Mouse (Mus musculus): Measurements from ENCODE around the gene Dclk1.
"Not testable (repeated sequence)": the region's sequence is repeated elsewhere in the genome, so short reads cannot be mapped to it uniquely, and the experiment has no call there.

Dclk1 gene

GRCm38 (mm10) chr3:55241730-55242421, at the start of gene Dclk1:
Gene Dclk1, plus strand, starts transcription at chr3:55242364.
- DNase-seq = no peak

- DNase-seq = no peak
Observed at GRCm38 (mm10) chr3:55193351-55193750, 48.8 kb upstream of the Dclk1 start.

GRCm38 (mm10) chr3:55194792-55195191, 47.4 kb upstream of the Dclk1 start:
- DNase-seq = no peak

GRCm38 (mm10) chr3:55195581-55196327, 46.4 kb upstream of the Dclk1 start:
- no peak for DNase-seq

GRCm38 (mm10) chr3:55196328-55196710, 45.8 kb upstream of the Dclk1 start:
- DNase-seq = no peak

- not testable (repeated sequence) for DNase-seq
Observed at GRCm38 (mm10) chr3:55203621-55204020, 38.5 kb upstream of the Dclk1 start.

- no peak for DNase-seq
Observed at GRCm38 (mm10) chr3:55206413-55206812, 35.8 kb upstream of the Dclk1 start.

- DNase-seq = no peak
Observed at GRCm38 (mm10) chr3:55207665-55208064, 34.5 kb upstream of the Dclk1 start.

- no peak for DNase-seq
Observed at GRCm38 (mm10) chr3:55212254-55212653, 29.9 kb upstream of the Dclk1 start.

GRCm38 (mm10) chr3:55213785-55214184, 28.4 kb upstream of the Dclk1 start:
- DNase-seq = no peak

GRCm38 (mm10) chr3:55214413-55214812, 27.8 kb upstream of the Dclk1 start:
- DNase-seq = no peak

- no peak for DNase-seq
Observed at GRCm38 (mm10) chr3:55222502-55222901, 19.7 kb upstream of the Dclk1 start.

- DNase-seq = no peak
Observed at GRCm38 (mm10) chr3:55223862-55224261, 18.3 kb upstream of the Dclk1 start.

- DNase-seq = no peak
Observed at GRCm38 (mm10) chr3:55226501-55227213, 15.5 kb upstream of the Dclk1 start.

GRCm38 (mm10) chr3:55227214-55227581, 15.0 kb upstream of the Dclk1 start:
- no peak for DNase-seq

- peak; percentile 92 for DNase-seq
Observed at GRCm38 (mm10) chr3:55242422-55243055, 375 bp downstream of the Dclk1 start.

GRCm38 (mm10) chr3:55243056-55243471, 900 bp downstream of the Dclk1 start:
- peak; percentile 49 for DNase-seq

GRCm38 (mm10) chr3:55244087-55244486, 1.9 kb downstream of the Dclk1 start:
- DNase-seq = peak; percentile 74

GRCm38 (mm10) chr3:55246618-55247272, 4.6 kb downstream of the Dclk1 start:
- peak; percentile 64 for DNase-seq

GRCm38 (mm10) chr3:55248048-55248447, 5.9 kb downstream of the Dclk1 start:
- DNase-seq = no peak

GRCm38 (mm10) chr3:55248508-55248907, 6.3 kb downstream of the Dclk1 start:
- no peak for DNase-seq

- no peak for DNase-seq
Observed at GRCm38 (mm10) chr3:55250631-55251030, 8.5 kb downstream of the Dclk1 start.

- no peak for DNase-seq
Observed at GRCm38 (mm10) chr3:55260139-55260538, 18.0 kb downstream of the Dclk1 start.

Data from right cerebral cortex, adult 18-20 months (tissue).